Mouse (Mus musculus) thymus, postnatal 25 days (tissue): Measurements from ENCODE around the gene Olfr986.
"Not testable (repeated sequence)": the region's sequence is repeated elsewhere in the genome, so short reads cannot be mapped to it uniquely, and the experiment has no call there.

Source experiments
- DNase-seq: peaks from one replicate; pipeline ENCODE4 v3.0.0; 2022

The Olfr986 gene

DNA sequence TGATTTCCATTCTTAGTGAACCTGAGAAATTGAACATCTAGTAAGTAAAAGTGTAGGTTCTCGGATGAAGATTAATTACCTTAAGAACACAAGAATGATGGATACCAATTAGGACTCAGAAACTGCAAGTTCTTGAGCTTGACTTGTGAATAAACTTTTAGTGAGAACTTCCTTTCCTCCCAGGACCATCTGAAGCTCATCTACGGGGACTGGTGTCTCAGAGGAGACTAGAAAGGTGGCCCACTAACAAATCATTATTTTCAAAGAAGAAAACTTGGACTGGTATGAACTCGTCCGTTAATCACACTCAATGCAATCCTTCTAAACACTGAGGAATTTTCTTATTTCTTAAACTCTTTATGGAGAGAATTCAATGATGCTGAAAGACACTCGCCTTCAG, at the start of gene Olfr986:
Olfr986 (plus strand) TSS at position 301 of the 400 bp plus-strand sequence.
- DNase-seq: no peak

- DNase-seq: no peak
Measured at GRCm38 (mm10) chr9:40136987-40137688, 43.6 kb upstream of the Olfr986 start.

GRCm38 (mm10) chr9:40139484-40139883, 41.2 kb upstream of the Olfr986 start:
- DNase-seq: no peak

DNA sequence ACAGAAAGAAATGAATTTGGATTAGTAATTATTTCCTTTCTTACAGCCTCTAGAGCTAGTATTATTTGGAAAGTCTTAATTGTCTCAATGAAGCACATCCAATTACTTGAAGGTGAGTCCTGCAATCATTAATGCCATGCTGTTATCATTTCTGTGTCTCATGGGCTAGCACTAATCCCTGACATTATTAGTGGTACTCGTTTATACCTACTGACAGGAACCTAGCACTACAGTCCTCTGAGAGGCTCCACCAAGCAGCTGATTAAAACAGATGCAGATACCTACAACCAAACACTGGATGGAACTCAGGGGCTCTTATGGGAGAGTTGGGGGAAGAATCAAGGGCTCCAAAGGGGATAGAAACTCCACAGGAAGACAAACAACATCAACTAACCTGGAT, 39.2 kb upstream of the Olfr986 start:
- DNase-seq: no peak

DNA sequence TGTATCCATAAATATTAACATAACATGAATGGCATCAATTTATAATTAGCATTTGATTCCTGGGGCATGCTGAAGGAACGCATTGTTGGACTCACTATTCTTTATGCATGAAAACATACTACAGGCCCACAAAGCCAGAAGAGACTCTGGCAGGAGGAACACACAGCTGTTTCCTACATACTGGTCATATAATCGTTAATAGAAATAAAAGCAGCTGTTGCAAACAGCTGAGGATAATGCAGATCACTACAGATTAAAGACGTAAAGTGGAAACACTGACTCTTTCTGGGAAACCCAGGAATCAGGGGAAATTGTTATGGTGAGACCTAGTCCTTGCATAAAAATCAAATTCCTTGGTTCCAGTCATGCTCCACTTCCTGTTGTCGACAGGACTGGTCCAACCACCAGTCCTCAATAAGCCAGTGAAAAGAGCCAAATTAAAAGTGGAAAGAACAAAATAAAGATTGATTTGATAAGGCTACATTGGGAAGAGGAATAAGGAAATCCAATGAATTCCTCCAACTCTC, 25.5 kb upstream of the Olfr986 start:
- no peak for DNase-seq

- DNase-seq: no peak
Measured at GRCm38 (mm10) chr9:40166446-40166845, 14.3 kb upstream of the Olfr986 start.

GRCm38 (mm10) chr9:40177017-40177416, 3.7 kb upstream of the Olfr986 start:
- no peak for DNase-seq

- not testable (repeated sequence) for DNase-seq
Measured at GRCm38 (mm10) chr9:40185166-40185565, 4.4 kb downstream of the Olfr986 start.

DNA sequence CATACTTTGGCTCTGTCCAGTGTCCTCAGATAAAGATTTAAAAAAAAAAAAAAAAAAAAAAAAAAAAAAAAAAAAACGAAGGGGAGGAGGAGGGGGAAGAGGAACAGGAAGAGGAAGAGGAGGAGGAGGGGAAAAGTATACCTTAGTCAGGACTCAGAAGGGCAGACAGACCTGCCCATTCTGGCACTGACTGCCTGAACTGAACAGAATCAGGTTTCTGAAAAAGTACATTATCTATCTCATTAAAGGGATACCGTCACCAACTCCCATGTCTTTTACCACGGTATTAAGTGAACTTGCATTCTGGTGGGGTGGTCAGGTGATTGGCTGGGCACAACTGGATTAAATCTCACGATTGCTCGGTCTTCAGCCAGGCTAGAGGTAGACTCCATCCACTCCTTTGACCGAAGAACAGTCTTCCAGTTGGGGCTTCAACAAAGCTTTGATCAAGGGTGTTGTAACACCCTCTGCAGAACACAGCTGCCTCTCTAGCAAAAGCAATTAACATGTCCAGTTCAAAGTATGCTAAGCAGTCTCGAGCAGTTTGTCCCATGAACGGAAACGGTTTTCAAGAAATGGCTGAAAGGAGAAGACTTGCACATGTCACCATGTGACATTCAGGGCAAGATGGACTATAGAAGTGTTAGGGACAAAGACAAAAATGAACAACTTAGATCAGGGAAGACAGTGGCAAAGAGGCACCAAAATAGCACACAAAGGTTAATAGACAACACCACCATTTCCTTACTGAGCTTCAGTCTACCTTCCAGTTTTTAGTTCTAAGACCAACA, 10.6 kb downstream of the Olfr986 start:
- no peak for DNase-seq

DNA sequence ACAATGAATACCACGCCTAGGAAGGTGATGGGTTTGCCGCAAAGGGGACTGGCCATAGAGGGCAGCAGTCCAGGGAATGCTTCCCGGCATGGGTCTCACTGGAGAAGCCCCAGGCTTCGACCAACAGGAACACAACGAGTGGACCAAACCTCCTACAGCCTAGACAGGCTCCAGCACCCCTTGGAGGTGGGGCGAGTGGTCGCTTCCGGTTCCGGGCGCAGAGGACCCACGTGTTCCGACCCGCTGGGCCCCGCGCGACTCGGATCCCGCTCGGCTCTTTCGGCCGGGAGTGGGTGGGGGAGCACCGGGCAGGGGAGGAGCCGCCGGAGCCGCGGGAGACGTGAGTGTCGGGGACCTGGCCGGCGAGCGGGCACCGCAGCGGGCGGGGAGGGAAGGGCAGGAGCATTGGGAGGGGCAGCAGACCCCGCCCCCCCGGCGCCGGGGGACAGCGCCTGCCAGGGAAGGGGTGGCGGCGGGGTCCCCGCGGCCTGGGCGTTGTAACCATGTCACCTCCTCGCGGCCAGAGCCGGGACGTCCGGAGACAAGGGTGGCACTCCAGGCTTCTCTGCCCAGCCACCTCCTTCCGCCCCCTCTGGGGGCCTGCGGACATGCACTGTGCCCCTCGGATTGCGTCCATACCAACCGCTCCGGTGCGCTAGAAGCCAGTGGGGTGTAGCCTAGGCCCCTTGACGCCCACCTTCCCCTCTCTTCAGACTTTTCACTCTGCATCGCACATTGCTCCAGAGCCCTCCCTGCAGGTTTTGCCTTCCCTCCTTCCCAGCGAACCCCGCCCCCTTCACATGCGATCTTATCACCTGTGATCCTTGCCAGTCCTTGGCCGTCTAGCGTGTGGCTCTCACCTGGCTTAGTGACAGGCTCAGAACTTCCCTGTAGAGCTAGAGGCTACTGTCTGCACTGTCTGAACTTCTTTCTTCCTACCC, 11.6 kb downstream of the Olfr986 start, which contains the start of gene Zfp202:
Zfp202 (plus strand) TSS at position 219 of the 941 bp plus-strand sequence.
- DNase-seq: peak; percentile 69

DNA sequence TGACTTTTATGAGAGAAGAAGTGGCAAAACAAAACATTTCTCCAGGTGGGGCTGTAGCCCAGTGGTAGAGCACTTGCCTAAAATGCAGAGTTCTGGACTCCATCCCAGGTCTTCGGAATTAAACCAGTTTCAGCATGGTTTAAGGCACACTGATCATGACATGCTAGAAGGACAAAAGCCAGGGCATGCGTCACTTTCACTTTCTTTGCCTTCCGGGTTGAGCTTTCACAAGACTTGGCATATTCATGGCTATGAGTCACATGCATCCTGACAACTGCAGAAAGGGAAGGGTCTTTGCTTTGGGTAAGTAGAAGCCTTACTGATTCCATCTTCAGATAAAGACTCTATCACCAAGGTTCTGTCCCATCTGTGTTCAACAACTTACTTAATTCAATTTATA, 15.3 kb downstream of the Olfr986 start:
- no peak for DNase-seq

DNA sequence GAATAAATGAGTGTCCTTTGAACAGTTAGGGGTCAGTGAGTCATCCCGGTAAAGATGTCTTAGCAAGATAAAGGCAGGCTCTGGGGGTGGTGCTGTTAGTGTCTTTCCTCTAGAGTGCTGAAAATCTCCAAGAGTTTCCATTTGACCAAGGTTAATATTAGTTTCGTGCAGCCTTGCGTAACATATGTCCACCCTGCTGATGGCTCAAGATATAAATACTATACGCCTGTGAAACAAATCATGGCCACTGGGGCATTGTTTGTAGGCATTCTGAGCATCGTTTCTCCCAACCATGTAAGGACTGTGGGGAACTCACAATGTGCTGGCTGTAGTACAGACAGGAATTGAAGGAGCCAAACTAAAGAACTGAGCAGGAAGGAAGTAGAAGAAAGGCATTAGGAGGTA, 25.8 kb downstream of the Olfr986 start:
- DNase-seq: no peak

GRCm38 (mm10) chr9:40210744-40211143, 30.0 kb downstream of the Olfr986 start:
- no peak for DNase-seq

DNA sequence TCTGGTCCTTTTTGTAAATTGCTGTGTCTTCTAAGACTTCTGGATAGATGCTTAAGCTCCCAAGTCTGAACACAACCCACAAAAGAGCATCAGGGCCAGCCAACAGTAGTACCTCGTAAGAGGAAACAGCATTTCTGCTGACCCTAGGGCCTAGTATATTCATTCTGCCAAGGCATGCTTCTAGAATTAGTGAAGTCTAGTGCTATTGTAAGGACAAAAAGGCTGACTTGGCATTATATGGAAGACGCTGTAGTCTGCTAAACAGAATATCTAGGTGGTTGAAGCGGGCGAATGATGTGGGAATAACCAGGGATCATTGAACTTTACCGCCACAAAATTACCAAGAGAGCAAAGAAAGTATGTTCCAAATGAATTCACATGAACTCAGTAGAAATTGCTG, 33.3 kb downstream of the Olfr986 start:
- DNase-seq: no peak

GRCm38 (mm10) chr9:40216651-40217050, 35.9 kb downstream of the Olfr986 start:
- DNase-seq: no peak

- DNase-seq: no peak
Measured at GRCm38 (mm10) chr9:40224289-40224688, 43.6 kb downstream of the Olfr986 start.

DNA sequence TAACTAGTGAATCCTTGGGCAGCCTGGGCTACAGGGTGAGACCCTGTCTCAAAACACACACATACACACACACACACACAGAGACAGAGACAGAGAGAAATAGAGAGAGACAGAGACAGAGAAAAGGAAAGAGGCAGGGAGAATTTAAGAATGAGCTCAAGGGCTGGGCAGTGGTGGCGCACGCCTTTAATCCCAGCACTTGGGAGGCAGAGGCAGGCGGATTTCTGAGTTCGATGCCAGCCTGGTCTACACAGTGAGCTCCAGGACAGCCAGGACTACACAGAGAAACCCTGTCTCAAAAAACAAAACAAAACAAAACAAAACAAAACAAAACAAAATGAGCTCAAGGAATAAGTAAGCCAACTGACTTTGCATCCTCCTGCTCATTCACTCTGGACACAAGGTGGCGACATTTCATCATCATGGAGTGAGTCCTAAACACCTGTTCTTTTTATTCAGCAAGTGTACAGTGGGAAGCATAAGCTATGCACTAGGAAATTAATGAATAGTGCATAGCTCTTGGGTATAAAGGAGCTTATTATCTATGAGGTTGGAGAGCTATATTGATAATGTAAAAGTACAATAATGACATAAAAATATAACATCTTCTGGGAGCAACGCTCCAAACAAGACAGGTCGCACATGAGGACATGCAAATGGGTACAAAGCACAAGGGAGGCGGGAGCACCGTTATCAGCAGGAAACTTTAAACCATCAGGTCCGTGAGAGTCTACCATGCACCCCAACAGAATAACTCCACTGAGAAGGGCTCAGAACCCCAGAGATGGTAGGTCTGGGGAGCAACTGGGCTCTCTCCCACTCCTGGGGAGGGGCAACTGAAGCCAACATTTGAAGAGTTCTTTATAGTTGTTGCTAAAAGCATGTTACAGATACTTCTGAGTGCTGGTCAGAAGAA, 47.4 kb downstream of the Olfr986 start:
- peak; percentile 6 for DNase-seq

GRCm38 (mm10) chr9:40228804-40229331, 48.1 kb downstream of the Olfr986 start:
- DNase-seq: no peak

GRCm38 (mm10) chr9:40229479-40229878, 48.8 kb downstream of the Olfr986 start:
- DNase-seq: no peak

GRCm38 (mm10) chr9:40231019-40231418, 50.3 kb downstream of the Olfr986 start:
- DNase-seq: no peak
